Mouse (Mus musculus) bone marrow, adult 2 months (tissue): ENCODE data around the gene Umodl1.

ENCODE experiments used
- CTCF ChIP-seq: fragments of 200-500 bp; IDR thresholded peaks from 2 replicates; pipeline ENCODE4 v1.5.1; 2011; ENCODE audit warnings: low read length, control low read depth; ENCODE audit not compliant: control insufficient read depth, insufficient read depth
- POLR2A ChIP-seq: fragments of 200-500 bp; IDR thresholded peaks from 2 replicates; pipeline ENCODE4 v1.6.1; 2011; ENCODE audit warnings: low read depth, mild to moderate bottlenecking, control low read depth, low read length, borderline replicate concordance; ENCODE audit not compliant: control insufficient read depth

DNA sequence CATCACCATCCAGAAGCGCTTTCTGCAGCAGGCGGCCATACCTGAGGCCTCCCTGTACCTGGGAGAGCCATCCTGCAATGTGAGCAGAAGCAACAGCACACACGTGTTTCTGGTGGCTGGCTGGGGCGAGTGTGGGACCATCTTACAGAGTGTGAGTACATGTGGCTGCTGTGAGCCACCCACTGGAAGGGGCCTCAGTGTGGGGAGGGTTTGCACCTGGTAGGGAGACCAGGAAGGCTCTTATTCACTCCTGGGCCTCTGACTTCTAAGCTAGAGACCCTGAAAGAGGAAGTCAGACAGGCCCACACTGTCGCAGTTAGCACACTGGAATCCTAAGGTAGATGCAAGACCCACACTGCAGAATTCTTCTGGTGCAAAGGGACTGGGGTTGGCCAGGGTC, 41.9 kb downstream of the Umodl1 start:
- TF ChIP-seq CTCF = no peak
- no peak for TF ChIP-seq POLR2A
